Mouse (Mus musculus): Measurements from ENCODE around the gene Fras1. TPM values are rescaled to one million over a fixed set of nuclear protein-coding genes. Genes with fewer than 3 reads are reported as not detected.

Gene Fras1
- not detected in 2 replicates for total RNA-seq (2012; rRNA removed)
- polyA plus RNA-seq (2012; ENCODE audit: insufficient read depth in 1 of 2, insufficient read length in 2 of 2, low read depth in 1 of 2, low replicate concordance in 2 of 2, missing spikeins in 1 of 2), result not detected

GRCm38 (mm10) chr5:96373567-96373985 lies at the start of gene Fras1:
Fras1 (plus strand) TSS chr5:96373955.
- TF ChIP-seq POLR2A (IDR thresholded peaks at IDR 0.05; ENCODE audit: control insufficient read depth in 1 of 2, insufficient read depth in 1 of 2, low read depth in 1 of 2, low read length in 2 of 2, poor library complexity in 1 of 2) (no peak), ZC3H11A (IDR thresholded peaks at IDR 0.05; ENCODE audit: low read depth, low read length) (no peak), MAZ (IDR thresholded peaks at IDR 0.05; ENCODE audit: low read depth, low read length) (no peak), USF1 (IDR thresholded peaks at IDR 0.05; ENCODE audit: low read depth, low read length) (no peak), SMC3 (IDR thresholded peaks at IDR 0.05; ENCODE audit: low read depth, low read length) (no peak)
- no peak for DNase-seq (ENCODE audit: low read depth, low spot score)
- Histone ChIP-seq H3K27me3 (ENCODE audit: control insufficient read depth in 1 of 2, insufficient read depth in 2 of 2, low read length in 2 of 2) (no peaks in the 10 kb centered on the region), H3K27ac (ENCODE audit: control insufficient read depth, low read depth, low read length) (no peak within 1 kb of the TSS), H3K4me3 (ENCODE audit: control insufficient read depth in 1 of 2, insufficient read depth in 1 of 2, low read depth in 2 of 2, low read length in 2 of 2) (no peak within 1 kb of the TSS), H3K79me2 (ENCODE audit: control insufficient read depth, insufficient read depth, low read length, poor library complexity) (no peaks in the 10 kb centered on the region), H3K36me3 (ENCODE audit: control insufficient read depth in 1 of 2, insufficient read depth in 2 of 2, low read length in 2 of 2) (no peaks in the 10 kb centered on the region), H3K9me3 (replicated peaks; ENCODE audit: insufficient read depth, low read length) (no peaks in the 10 kb centered on the region), H3K9ac (ENCODE audit: control insufficient read depth, low read depth, low read length, poor library complexity, severe bottlenecking) (no peak within 1 kb of the TSS), H3K4me1 (ENCODE audit: control insufficient read depth in 1 of 2, insufficient read depth in 2 of 2, low read length in 2 of 2) (no peaks in the 10 kb centered on the region)

DNA sequence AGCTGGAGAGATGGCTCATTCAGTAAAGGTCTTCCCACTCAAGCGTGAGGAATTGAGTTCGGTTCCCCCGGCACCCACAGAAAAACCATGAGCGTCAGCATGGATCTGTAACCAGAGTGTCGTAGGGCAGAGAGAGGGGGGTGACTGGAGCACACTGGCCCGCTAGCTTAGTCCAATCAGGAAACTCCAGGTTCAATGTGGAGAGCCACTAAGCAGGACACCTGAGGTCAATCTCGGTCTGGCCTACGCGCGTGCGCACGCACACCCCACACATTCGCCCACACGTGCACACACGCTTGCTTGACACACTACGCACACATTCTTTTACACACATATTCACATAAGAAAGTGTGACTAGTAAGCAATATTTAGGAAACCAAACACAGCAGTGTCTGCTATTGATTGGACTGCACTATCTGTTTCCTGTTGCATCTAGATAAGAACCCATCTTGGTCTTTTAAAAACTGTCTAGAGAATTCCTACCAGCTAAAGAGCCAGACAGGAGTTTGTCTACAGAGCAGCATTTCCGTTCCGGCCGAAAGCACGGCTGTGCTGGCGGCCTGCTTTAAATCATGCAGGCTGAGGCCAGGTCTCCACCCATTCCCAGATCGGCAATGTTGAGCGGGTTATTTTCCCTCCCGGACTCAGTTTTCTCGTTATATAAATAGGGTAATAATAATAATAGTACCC lies 42.6 kb upstream of the Fras1 start:
- H3K27ac ChIP-seq (ENCODE audit: control insufficient read depth, low read depth, low read length), result no peak overlapping the region
- H3K36me3 ChIP-seq (ENCODE audit: control insufficient read depth in 1 of 2, insufficient read depth in 2 of 2, low read length in 2 of 2), result no peaks in the 10 kb centered on the region
- TF ChIP-seq ZNF384 (IDR thresholded peaks at IDR 0.05; ENCODE audit: low read depth, low read length) (no peak), POLR2AphosphoS5 (IDR thresholded peaks at IDR 0.05; ENCODE audit: borderline replicate concordance, low read depth, low read length) (no peak), CHD1 (IDR thresholded peaks at IDR 0.05; ENCODE audit: low read depth, low read length) (no peak)
- no peaks in the 10 kb centered on the region; a peak in 1 of 4 replicates for H3K27me3 ChIP-seq (ENCODE audit: control insufficient read depth in 1 of 2, insufficient read depth in 2 of 2, low read length in 2 of 2)
- H3K9me3 ChIP-seq (replicated peaks; ENCODE audit: insufficient read depth, low read length), result no peaks in the 10 kb centered on the region
- no peaks in the 10 kb centered on the region for H3K79me2 ChIP-seq (ENCODE audit: control insufficient read depth, insufficient read depth, low read length, poor library complexity)
- H3K4me3 ChIP-seq (ENCODE audit: control insufficient read depth in 1 of 2, insufficient read depth in 1 of 2, low read depth in 2 of 2, low read length in 2 of 2), result no peak overlapping the region
- no peak overlapping the region for H3K9ac ChIP-seq (ENCODE audit: control insufficient read depth, low read depth, low read length, poor library complexity, severe bottlenecking)
- H3K4me1 ChIP-seq (ENCODE audit: control insufficient read depth in 1 of 2, insufficient read depth in 2 of 2, low read length in 2 of 2), result no peaks in the 10 kb centered on the region
- DNase-seq (ENCODE audit: low read depth, low spot score), result no peak

DNA sequence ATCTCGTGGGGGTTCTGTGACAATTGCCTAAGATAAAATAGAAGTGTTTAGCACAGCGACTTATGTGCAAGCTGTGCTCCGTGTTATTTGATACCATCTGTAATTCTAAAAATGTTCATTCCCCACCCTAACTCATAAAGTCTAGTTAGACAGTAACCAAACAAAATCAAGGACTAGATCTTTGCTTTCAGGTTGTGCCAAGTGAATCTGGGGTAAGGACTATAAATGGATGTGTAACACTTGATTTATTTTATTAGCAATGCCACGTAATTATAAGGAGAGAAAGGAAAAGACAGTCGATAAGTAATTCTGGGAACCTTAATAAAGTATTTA lies 42.1 kb upstream of the Fras1 start:
- Histone ChIP-seq H3K79me2 (ENCODE audit: control insufficient read depth, insufficient read depth, low read length, poor library complexity) (no peaks in the 10 kb centered on the region), H3K9ac (ENCODE audit: control insufficient read depth, low read depth, low read length, poor library complexity, severe bottlenecking) (no peak overlapping the region), H3K4me3 (ENCODE audit: control insufficient read depth in 1 of 2, insufficient read depth in 1 of 2, low read depth in 2 of 2, low read length in 2 of 2) (no peak overlapping the region), H3K27ac (ENCODE audit: control insufficient read depth, low read depth, low read length) (no peak overlapping the region), H3K27me3 (ENCODE audit: control insufficient read depth in 1 of 2, insufficient read depth in 2 of 2, low read length in 2 of 2) (no peaks in the 10 kb centered on the region; a peak in 1 of 4 replicates), H3K4me1 (ENCODE audit: control insufficient read depth in 1 of 2, insufficient read depth in 2 of 2, low read length in 2 of 2) (no peaks in the 10 kb centered on the region), H3K9me3 (replicated peaks; ENCODE audit: insufficient read depth, low read length) (no peaks in the 10 kb centered on the region), H3K36me3 (ENCODE audit: control insufficient read depth in 1 of 2, insufficient read depth in 2 of 2, low read length in 2 of 2) (no peaks in the 10 kb centered on the region)
- no peak for DNase-seq (ENCODE audit: low read depth, low spot score)
- no peak for TF ChIP-seq USF1 (IDR thresholded peaks at IDR 0.05; ENCODE audit: low read depth, low read length)
- no peak for TF ChIP-seq SIN3A (IDR thresholded peaks at IDR 0.05; ENCODE audit: low read length)
- TF ChIP-seq MAX (IDR thresholded peaks at IDR 0.05; ENCODE audit: low read length), result no peak
- TF ChIP-seq CHD2 (IDR thresholded peaks at IDR 0.05; ENCODE audit: low read length), result no peak
- no peak for TF ChIP-seq TAL1 (IDR thresholded peaks at IDR 0.05; ENCODE audit: low read length)
- no peak for TF ChIP-seq MAZ (IDR thresholded peaks at IDR 0.05; ENCODE audit: low read depth, low read length)
- no peak for TF ChIP-seq NRF1 (IDR thresholded peaks at IDR 0.05; ENCODE audit: insufficient read depth, low read depth, low read length, poor library complexity, severe bottlenecking)
- TF ChIP-seq CTCF (IDR thresholded peaks at IDR 0.05 in 2 of 3, conservative IDR thresholded peaks at IDR 0.05 in 1 of 3; ENCODE audit: control insufficient read depth in 1 of 3, insufficient read depth in 1 of 3, low read depth in 2 of 3, low read length in 3 of 3, poor library complexity in 1 of 3, severe bottlenecking in 1 of 3), result no peak
- TF ChIP-seq GATA1 (IDR thresholded peaks at IDR 0.05; ENCODE audit: low read depth, low read length), result no peak
- no peak for TF ChIP-seq MEF2A (IDR thresholded peaks at IDR 0.05; ENCODE audit: extremely low read depth, insufficient replicate concordance, low read depth, low read length, poor library complexity, severe bottlenecking)
- TF ChIP-seq POLR2AphosphoS5 (IDR thresholded peaks at IDR 0.05; ENCODE audit: borderline replicate concordance, low read depth, low read length), result no peak

Measured in MEL (cell line).